ENCODE assay signal across 10 mouse cellular contexts in genomic region chr16:58623944-58624343, GRCm38 (mm10). TPM values are rescaled to one million over a fixed set of nuclear protein-coding genes. Genes with fewer than 3 reads are reported as not detected.
DNase-seq lines count a peak whose midpoint lies in the region; ATAC-seq and TF ChIP-seq lines count a peak whose summit lies in the region.
"Had no signal": no experiment of that assay in that cellular context is flagged by ENCODE, and none has a peak within 500 bp of the region (broad histone marks: within the 10 kb centered on the region; RNA-seq: fewer than 3 reads in every experiment).

No protein-coding gene starts in this region.

- no peak overlapping the region for H3K4me3 ChIP-seq in forebrain, postnatal 0 days (ENCODE audit: low read depth, low read length)
- no peak overlapping the region for H3K4me3 ChIP-seq in forebrain, embryonic 16.5 days (replicated peaks; ENCODE audit: low read length)
- H3K4me3 ChIP-seq in heart, embryonic 10.5 days: no peak overlapping the region
- H3K4me3 ChIP-seq in stomach, postnatal 0 days (ENCODE audit: low read depth, low read length): no peak overlapping the region
- H3K4me3 ChIP-seq: neural tube, embryonic 13.5 days had no signal

- no peak for TF ChIP-seq EP300 in stomach, postnatal 0 days (optimal IDR thresholded peaks at IDR 0.05)

- no peaks in the 10 kb centered on the region for H3K9me3 ChIP-seq in forebrain, postnatal 0 days (ENCODE audit: low read length)
- H3K9me3 ChIP-seq in forebrain, embryonic 16.5 days (ENCODE audit: control insufficient read depth, low read length): no peaks in the 10 kb centered on the region
- no peaks in the 10 kb centered on the region for H3K9me3 ChIP-seq in heart, embryonic 10.5 days
- H3K9me3 ChIP-seq in stomach, postnatal 0 days (ENCODE audit: control insufficient read depth, low read length): no peaks in the 10 kb centered on the region
- H3K9me3 ChIP-seq: neural tube, embryonic 13.5 days had no signal

- peak; percentile 29; the same call in 1 of the 2 replicates for ATAC-seq in forebrain, postnatal 0 days
- no peak for ATAC-seq in forebrain, embryonic 16.5 days
- no peak for ATAC-seq in Patski
- ATAC-seq in stomach, postnatal 0 days (ENCODE audit: low FRiP score, low TSS enrichment): no peak

- no peak overlapping the region for H3K4me2 ChIP-seq in forebrain, postnatal 0 days (ENCODE audit: low read depth)
- no peak overlapping the region for H3K4me2 ChIP-seq in forebrain, embryonic 16.5 days (ENCODE audit: low read length)
- H3K4me2 ChIP-seq in stomach, postnatal 0 days (replicated peaks; ENCODE audit: low read depth): no peak overlapping the region
- H3K4me2 ChIP-seq: neural tube, embryonic 13.5 days had no signal

- no peak overlapping the region for H3K9ac ChIP-seq in forebrain, postnatal 0 days
- H3K9ac ChIP-seq in forebrain, embryonic 16.5 days (replicated peaks; ENCODE audit: low read depth, low read length): no peak overlapping the region
- H3K9ac ChIP-seq in stomach, postnatal 0 days (ENCODE audit: low read length): no peak overlapping the region
- H3K9ac ChIP-seq: neural tube, embryonic 13.5 days had no signal

- H3K27me3 ChIP-seq in forebrain, postnatal 0 days (ENCODE audit: insufficient read depth, low read length): no peaks in the 10 kb centered on the region
- H3K27me3 ChIP-seq in forebrain, embryonic 16.5 days (replicated peaks; ENCODE audit: control insufficient read depth, insufficient read depth, low read length): no peaks in the 10 kb centered on the region
- no peaks in the 10 kb centered on the region for H3K27me3 ChIP-seq in Patski
- H3K27me3 ChIP-seq in heart, embryonic 10.5 days (ENCODE audit: insufficient read depth, poor library complexity, severe bottlenecking): no peaks in the 10 kb centered on the region
- no peaks in the 10 kb centered on the region for H3K27me3 ChIP-seq in stomach, postnatal 0 days (ENCODE audit: control insufficient read depth, insufficient read depth, low read length)
- H3K27me3 ChIP-seq: neural tube, embryonic 13.5 days had no signal

- POLR2A ChIA-PET in Patski (lab: Charles Lee): interaction anchor here (0.5 to 0.7 kb wide), 2 partner anchors 113 to 166 kb away, joined by 3 to 4 read pairs; no protein-coding TSS in a partner anchor

- no peak overlapping the region for H3K27ac ChIP-seq in forebrain, postnatal 0 days (ENCODE audit: low read depth, low read length)
- no peak overlapping the region for H3K27ac ChIP-seq in forebrain, embryonic 16.5 days (ENCODE audit: low read length)
- H3K27ac ChIP-seq in heart, embryonic 10.5 days: no peak overlapping the region
- H3K27ac ChIP-seq in stomach, postnatal 0 days (replicated peaks): no peak overlapping the region
- H3K27ac ChIP-seq: neural tube, embryonic 13.5 days had no signal

- CTCF ChIA-PET in Patski (lab: Charles Lee): interaction anchor here (1.9 to 4.5 kb wide), 3 partner anchors 162 to 169 kb away, joined by 10 to 22 read pairs (median 11); no protein-coding TSS in a partner anchor

- no peaks in the 10 kb centered on the region for H3K36me3 ChIP-seq in forebrain, postnatal 0 days (ENCODE audit: insufficient read depth)
- H3K36me3 ChIP-seq in forebrain, embryonic 16.5 days (ENCODE audit: control insufficient read depth, insufficient read depth): no peaks in the 10 kb centered on the region
- no peaks in the 10 kb centered on the region for H3K36me3 ChIP-seq in heart, embryonic 10.5 days
- no peaks in the 10 kb centered on the region for H3K36me3 ChIP-seq in stomach, postnatal 0 days (ENCODE audit: control insufficient read depth, insufficient read depth, low read length)
- H3K36me3 ChIP-seq: neural tube, embryonic 13.5 days had no signal

- in situ Hi-C loops in Patski (cut with MboI; ENCODE audit: low pct_unique_long_range_greater_than_20kb): loop anchor here (5.0 to 10.0 kb wide), 2 partner anchors 162 to 329 kb away; no protein-coding TSS in a partner anchor

- DNase-seq in forebrain, postnatal 0 days: peak; percentile 40
- DNase-seq in 3T3-L1 (ENCODE audit: low read depth, low spot score) (peak; percentile 67), Patski (ENCODE audit: low read depth, low spot score) (no peak)
- DNase-seq in heart, embryonic 10.5 days (ENCODE audit: low spot score): peak; percentile 74
- peak; percentile 4 to 61 for DNase-seq in layer of hippocampus, adult 18-20 months (ENCODE audit: low spot score in 2 of 2)
- DNase-seq in lung, postnatal 10 days: peak; percentile 73
- peak; percentile 30 for DNase-seq in stomach, postnatal 0 days (ENCODE audit: low spot score)

- TF ChIP-seq CTCF in forebrain, postnatal 0 days (IDR thresholded peaks at IDR 0.05; ENCODE audit: low read depth): peak; percentile 82
- TF ChIP-seq CTCF in Patski (IDR thresholded peaks at IDR 0.05): peak; percentile 75
- TF ChIP-seq CTCF in stomach, postnatal 0 days (IDR thresholded peaks at IDR 0.05; ENCODE audit: low read depth): peak; percentile 84

- WGBS in forebrain, postnatal 0 days: 81% methylated on average over 6 of the region's 6 CpGs
- 90% methylated on average over 6 of the region's 6 CpGs for WGBS in forebrain, embryonic 16.5 days
- WGBS in heart, embryonic 10.5 days: 90% methylated on average over 6 of the region's 6 CpGs
- 80% methylated on average over 6 of the region's 6 CpGs for WGBS in stomach, postnatal 0 days

- H3K4me1 ChIP-seq in forebrain, postnatal 0 days (ENCODE audit: insufficient read depth): no peaks in the 10 kb centered on the region
- no peaks in the 10 kb centered on the region for H3K4me1 ChIP-seq in forebrain, embryonic 16.5 days (replicated peaks; ENCODE audit: control insufficient read depth, insufficient read depth, low read length)
- H3K4me1 ChIP-seq in heart, embryonic 10.5 days: peaks cover 3% of the 10 kb centered on the region; the same call in 1 of the 2 replicates
- H3K4me1 ChIP-seq in stomach, postnatal 0 days (replicated peaks; ENCODE audit: control insufficient read depth, insufficient read depth): no peaks in the 10 kb centered on the region
- H3K4me1 ChIP-seq: neural tube, embryonic 13.5 days had no signal

RNA-seq across cellular contexts. Expression of gene Gm813, which starts 7.2 kb away (rescaled TPM):
- not detected in 2 replicates for total RNA-seq in forebrain, postnatal 0 days (2014; rRNA removed)
- polyA plus RNA-seq in forebrain, postnatal 0 days (2015; fragmentation: Nextera tagmentation; extraction: Ambion mirVana): not detected in 2 replicates
- not detected in 2 replicates for polyA plus RNA-seq in forebrain, embryonic 16.5 days (2015; fragmentation: Nextera tagmentation; extraction: Ambion mirVana)
- polyA plus RNA-seq in Patski (2021): not detected
- not detected in 2 replicates for polyA plus RNA-seq in heart, embryonic 10.5 days (2016; fragmentation: Nextera tagmentation; extraction: Ambion mirVana)
- not detected for total RNA-seq in layer of hippocampus, adult 18-20 months (2021)
- not detected in 2 replicates for polyA plus RNA-seq in stomach, postnatal 0 days (2015; fragmentation: Nextera tagmentation; extraction: Ambion mirVana)
- polyA plus RNA-seq: heart, embryonic 14.5 days; neural tube, embryonic 13.5 days had no signal

RNA-seq across cellular contexts. Expression of gene E330017A01Rik, which starts 14.6 kb away (rescaled TPM):
- not detected in 2 replicates for total RNA-seq in forebrain, postnatal 0 days (2014; rRNA removed)
- 0.16 TPM in 1 of 2 replicates, not detected in the other for polyA plus RNA-seq in forebrain, postnatal 0 days (2015; fragmentation: Nextera tagmentation; extraction: Ambion mirVana)
- polyA plus RNA-seq in forebrain, embryonic 16.5 days (2015; fragmentation: Nextera tagmentation; extraction: Ambion mirVana): not detected in 2 replicates
- polyA plus RNA-seq in Patski (2021): not detected
- polyA plus RNA-seq in heart, embryonic 10.5 days (2016; fragmentation: Nextera tagmentation; extraction: Ambion mirVana): not detected in 2 replicates
- total RNA-seq in layer of hippocampus, adult 18-20 months (2021): not detected
- not detected in 2 replicates for polyA plus RNA-seq in stomach, postnatal 0 days (2015; fragmentation: Nextera tagmentation; extraction: Ambion mirVana)
- polyA plus RNA-seq: heart, embryonic 14.5 days had no signal

RNA-seq across cellular contexts. Expression of gene Cpox, which starts 46.1 kb away (rescaled TPM):
- 12.9 and 22.4 TPM in 2 replicates for total RNA-seq in forebrain, postnatal 0 days (2014; rRNA removed)
- polyA plus RNA-seq in forebrain, postnatal 0 days (2015; fragmentation: Nextera tagmentation; extraction: Ambion mirVana): 5.9 and 10.0 TPM in 2 replicates
- polyA plus RNA-seq in forebrain, embryonic 16.5 days (2015; fragmentation: Nextera tagmentation; extraction: Ambion mirVana): 8.5 and 11.1 TPM in 2 replicates
- polyA plus RNA-seq in Patski (2021): 27.3 TPM
- 63.5 and 89.9 TPM in 2 replicates for polyA plus RNA-seq in heart, embryonic 10.5 days (2016; fragmentation: Nextera tagmentation; extraction: Ambion mirVana)
- total RNA-seq in layer of hippocampus, adult 18-20 months (2021): 10 to 100 TPM; 51.6 to 52.7 TPM
- 42.3 and 44.9 TPM in 2 replicates for polyA plus RNA-seq in stomach, postnatal 0 days (2015; fragmentation: Nextera tagmentation; extraction: Ambion mirVana)
